Mouse (Mus musculus) spleen, adult 2 months (tissue): ENCODE data around the gene Cacna1e. TPM values are rescaled to one million over a fixed set of nuclear protein-coding genes. Genes with fewer than 3 reads are reported as not detected.

ENCODE experiments used
- DNase-seq, 2 experiments: peaks; one replicate each; pipeline versions ENCODE4 v3.0.0 to v3.0.0-alpha.2; 2012 to 2021; ENCODE audit warnings: low spot score in 2 of 2, low read depth in 1 of 2
- H3K27ac ChIP-seq: fragments of 200-500 bp; 2 replicates; pipeline ENCODE4 v1.5.1; 2012; ENCODE audit warnings: low read length, inconsistent platforms; ENCODE audit not compliant: insufficient read depth
- H3K27me3 ChIP-seq: fragments of 200-500 bp; 2 replicates; pipeline ENCODE4 v1.6.1; 2012; ENCODE audit warnings: mild to moderate bottlenecking, moderate library complexity, low read length, inconsistent platforms; ENCODE audit not compliant: control insufficient read depth, insufficient read depth
- H3K36me3 ChIP-seq: fragments of 200-500 bp; 2 replicates; pipeline ENCODE4 v1.6.1; 2012; ENCODE audit warnings: mild to moderate bottlenecking, low read length, inconsistent platforms; ENCODE audit not compliant: control insufficient read depth, insufficient read depth
- H3K4me1 ChIP-seq: fragments of 200-500 bp; 2 replicates; pipeline ENCODE4 v1.6.1; 2011; ENCODE audit warnings: inconsistent platforms; ENCODE audit not compliant: control insufficient read depth, insufficient read depth, insufficient read length
- H3K4me3 ChIP-seq: fragments of 200-500 bp; 2 replicates; pipeline ENCODE4 v1.5.1; 2011; ENCODE audit warnings: mild to moderate bottlenecking, inconsistent platforms; ENCODE audit not compliant: insufficient read depth, insufficient read length; ENCODE audit errors: extremely low read depth
- CTCF ChIP-seq: fragments of 200-500 bp; IDR thresholded peaks from 2 replicates; pipeline ENCODE4 v1.5.1; 2011; ENCODE audit warnings: mild to moderate bottlenecking, inconsistent platforms; ENCODE audit not compliant: insufficient read depth, insufficient read length, insufficient replicate concordance; ENCODE audit errors: extremely low read depth
- POLR2A ChIP-seq: fragments of 200-500 bp; IDR thresholded peaks from 2 replicates; pipeline ENCODE4 v1.6.1; 2011; ENCODE audit warnings: low read depth, low read length, inconsistent platforms
- WGBS: fragments of 180-500 bp; shearing (Covaris S2); methylation state at CpG from one replicate; pipeline ENCODE4 v1.1.7; 2018; 5-methylcytosine and 5-hydroxymethylcytosine counted together
- polyA plus RNA-seq: library from polyadenylated mRNA; depleted of rRNA; stranded (reverse); fragments of >200 nt; gene quantifications from 2 replicates; pipeline ENCODE4 v1.2.3, GENCODE M21; 2012

The Cacna1e gene
- polyA plus RNA-seq, 1 experiment: 7.0 TPM

DNA sequence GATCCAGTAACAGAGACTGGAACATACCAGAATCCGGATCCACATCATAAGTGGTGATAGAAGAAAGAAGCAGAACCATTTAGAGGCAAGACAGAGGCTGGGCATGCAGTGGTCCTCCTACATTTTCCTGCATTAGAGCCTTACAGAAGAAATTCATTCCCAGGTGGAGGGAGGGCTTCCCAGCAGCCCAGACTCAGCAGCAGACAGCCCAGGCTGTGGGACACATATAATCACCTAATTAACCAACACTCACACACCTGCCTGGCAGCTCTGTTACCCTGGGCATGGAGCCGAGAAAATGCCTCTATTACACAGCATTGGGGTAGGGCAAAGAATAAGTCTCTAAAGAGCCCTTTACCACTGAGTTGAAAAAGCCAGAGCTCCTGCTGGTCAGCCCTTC lies 304.4 kb downstream of the Cacna1e start:
- H3K36me3 ChIP-seq: no peaks in the 10 kb centered on the region
- no peaks in the 10 kb centered on the region for H3K27me3 ChIP-seq
- TF ChIP-seq CTCF (no peak), POLR2A (no peak)
- H3K27ac ChIP-seq: no peak overlapping the region
- no peak overlapping the region for H3K4me3 ChIP-seq
- 76% methylated on average over 2 of the region's 2 CpGs for WGBS
- H3K4me1 ChIP-seq: no peaks in the 10 kb centered on the region
- DNase-seq: no peak

DNA sequence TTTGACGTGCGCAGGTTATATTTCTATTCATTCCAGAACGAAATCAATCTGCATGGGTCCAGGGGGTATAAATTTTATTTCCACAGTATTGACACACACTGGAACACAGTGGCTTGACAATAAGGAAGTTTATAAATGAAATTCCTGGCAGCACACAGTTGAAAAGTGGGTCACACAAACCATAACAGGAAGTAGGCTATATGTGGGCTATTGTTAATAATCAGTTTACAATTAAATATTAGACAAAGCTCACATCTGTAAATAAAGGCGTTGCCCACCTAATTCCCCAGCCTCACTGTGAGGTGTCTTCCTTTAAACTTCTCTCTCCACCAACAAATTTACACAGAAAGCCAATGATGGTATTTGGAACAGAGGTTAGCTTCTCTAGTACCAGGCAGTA lies 305.6 kb downstream of the Cacna1e start:
- H3K27ac ChIP-seq: no peak overlapping the region
- no peak overlapping the region for H3K4me3 ChIP-seq
- WGBS: 84% methylated on average over 4 of the region's 4 CpGs
- DNase-seq: no peak
- TF ChIP-seq POLR2A: no peak
- TF ChIP-seq CTCF: no peak
- no peaks in the 10 kb centered on the region for H3K36me3 ChIP-seq
- no peaks in the 10 kb centered on the region for H3K27me3 ChIP-seq
- H3K4me1 ChIP-seq: no peaks in the 10 kb centered on the region

DNA sequence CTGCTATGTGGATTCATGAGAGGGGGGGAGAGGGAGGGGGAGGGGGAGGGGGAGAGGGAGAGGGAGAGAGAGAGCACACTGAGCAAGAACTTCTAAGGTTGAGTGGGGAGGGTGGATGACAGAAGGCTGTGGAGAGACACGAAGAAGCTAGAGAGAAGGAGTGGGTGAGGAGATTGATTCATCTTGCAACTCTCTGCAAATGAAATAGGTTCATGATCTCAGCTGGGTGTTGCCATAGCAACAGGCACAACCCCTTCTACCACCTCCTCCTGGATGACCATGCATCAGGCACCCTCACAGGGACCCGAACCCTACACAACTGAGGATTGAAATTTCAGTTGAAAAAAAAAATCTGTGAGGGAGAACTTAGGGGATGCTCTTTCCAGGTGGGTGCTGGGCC lies 307.9 kb downstream of the Cacna1e start:
- H3K27me3 ChIP-seq: no peaks in the 10 kb centered on the region
- no peak overlapping the region for H3K27ac ChIP-seq
- no peak overlapping the region for H3K4me3 ChIP-seq
- 69% methylated on average over 2 of the region's 2 CpGs for WGBS
- no peaks in the 10 kb centered on the region for H3K4me1 ChIP-seq
- no peak for DNase-seq
- H3K36me3 ChIP-seq: no peaks in the 10 kb centered on the region
- TF ChIP-seq POLR2A (no peak), CTCF (no peak)

DNA sequence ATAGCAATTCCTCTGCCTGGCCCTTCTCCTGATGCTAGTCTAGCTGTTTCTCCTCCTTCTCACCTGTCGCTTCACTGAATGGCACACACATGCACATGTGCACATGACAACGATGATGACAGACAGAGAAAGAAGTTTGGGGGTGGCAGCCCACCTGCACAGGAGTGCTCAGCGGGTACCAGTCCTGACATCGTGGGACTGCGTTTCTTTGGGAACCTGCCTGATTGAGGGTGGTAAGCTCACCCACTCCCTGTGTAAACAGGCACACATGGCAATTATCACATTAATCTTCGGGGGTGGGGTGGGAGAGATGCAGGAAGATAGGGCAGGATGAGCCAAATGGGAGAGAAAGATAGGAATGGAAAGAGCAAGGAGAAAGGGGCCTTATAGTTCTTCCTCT lies 318.3 kb downstream of the Cacna1e start:
- Histone ChIP-seq H3K36me3 (no peaks in the 10 kb centered on the region), H3K4me3 (no peak overlapping the region), H3K27ac (no peak overlapping the region), H3K4me1 (no peaks in the 10 kb centered on the region), H3K27me3 (no peaks in the 10 kb centered on the region)
- TF ChIP-seq CTCF (no peak), POLR2A (no peak)
- no peak for DNase-seq
- 86% methylated on average over 6 of the region's 6 CpGs for WGBS

DNA sequence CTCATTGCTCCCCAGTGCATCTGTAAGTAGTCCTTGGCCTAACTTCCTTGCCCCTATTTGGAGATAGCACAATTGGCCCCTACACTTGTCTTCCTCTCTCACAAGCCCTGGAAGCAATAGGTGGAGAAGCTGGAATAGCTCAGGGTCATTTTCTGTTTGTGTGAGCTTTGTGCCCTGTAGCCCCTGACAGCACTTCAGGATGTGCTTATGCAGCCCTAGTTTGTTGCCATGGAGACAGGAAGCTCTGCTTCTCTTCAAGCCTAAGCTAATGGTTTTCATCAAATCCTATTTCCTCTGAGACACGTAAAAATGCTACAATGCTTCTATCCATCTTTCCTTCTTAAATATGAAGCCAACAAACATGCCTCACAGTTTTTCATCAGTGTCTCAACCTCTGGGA lies 328.5 kb downstream of the Cacna1e start:
- no peak for DNase-seq
- Histone ChIP-seq H3K27ac (no peak overlapping the region), H3K4me3 (no peak overlapping the region), H3K4me1 (no peaks in the 10 kb centered on the region), H3K27me3 (no peaks in the 10 kb centered on the region), H3K36me3 (no peaks in the 10 kb centered on the region)
- TF ChIP-seq POLR2A (no peak), CTCF (no peak)
- 18% methylated on average over 1 of the region's 1 CpGs for WGBS

DNA sequence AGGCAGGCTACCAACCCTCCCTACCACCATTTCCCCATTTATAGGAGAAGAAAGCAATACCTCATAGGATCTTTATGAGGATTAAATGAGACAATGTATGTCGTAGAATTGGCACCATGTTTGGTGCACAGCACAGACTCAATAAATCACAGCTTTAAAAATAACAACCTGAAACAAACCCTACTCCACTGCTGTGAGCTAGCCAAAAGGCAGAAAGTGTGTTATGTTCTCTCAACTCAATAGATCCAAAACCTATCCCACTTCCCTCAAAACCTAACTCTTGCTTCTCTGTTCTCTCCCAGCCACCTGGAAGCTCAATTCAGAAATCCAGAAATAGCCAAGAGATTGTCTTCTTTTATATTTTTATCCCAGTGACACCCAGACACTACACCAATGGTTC lies 331.2 kb downstream of the Cacna1e start:
- H3K27ac ChIP-seq: no peak overlapping the region
- H3K4me1 ChIP-seq: no peaks in the 10 kb centered on the region
- no peak for DNase-seq
- H3K27me3 ChIP-seq: no peaks in the 10 kb centered on the region
- WGBS: 70% methylated on average over 1 of the region's 1 CpGs
- TF ChIP-seq POLR2A (no peak), CTCF (no peak)
- H3K36me3 ChIP-seq: no peaks in the 10 kb centered on the region
- no peak overlapping the region for H3K4me3 ChIP-seq

DNA sequence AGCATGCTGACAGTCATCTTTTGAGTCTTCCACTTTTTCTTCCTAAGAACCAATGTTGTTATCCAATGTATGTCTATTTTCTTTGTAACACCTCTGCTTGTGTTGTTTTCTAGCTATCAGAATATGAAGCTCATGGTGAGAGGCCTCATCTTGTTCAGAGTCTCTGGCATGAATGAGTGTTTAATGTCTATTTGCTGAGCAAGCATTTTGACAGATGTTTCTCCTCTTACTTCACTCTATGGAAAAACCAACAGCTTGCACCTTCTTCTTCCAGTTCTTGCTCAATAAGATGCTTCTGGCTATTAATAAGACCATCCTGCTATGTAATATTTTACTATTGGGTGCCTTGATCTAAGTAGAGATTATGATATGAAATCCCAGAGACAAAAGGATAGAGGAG lies 346.9 kb downstream of the Cacna1e start:
- no peaks in the 10 kb centered on the region; the same call in 1 of the 2 replicates for H3K4me1 ChIP-seq
- H3K27me3 ChIP-seq: no peaks in the 10 kb centered on the region
- H3K4me3 ChIP-seq: no peak overlapping the region
- no peak for DNase-seq
- TF ChIP-seq POLR2A (no peak), CTCF (no peak)
- no peaks in the 10 kb centered on the region for H3K36me3 ChIP-seq
- H3K27ac ChIP-seq: no peak overlapping the region

DNA sequence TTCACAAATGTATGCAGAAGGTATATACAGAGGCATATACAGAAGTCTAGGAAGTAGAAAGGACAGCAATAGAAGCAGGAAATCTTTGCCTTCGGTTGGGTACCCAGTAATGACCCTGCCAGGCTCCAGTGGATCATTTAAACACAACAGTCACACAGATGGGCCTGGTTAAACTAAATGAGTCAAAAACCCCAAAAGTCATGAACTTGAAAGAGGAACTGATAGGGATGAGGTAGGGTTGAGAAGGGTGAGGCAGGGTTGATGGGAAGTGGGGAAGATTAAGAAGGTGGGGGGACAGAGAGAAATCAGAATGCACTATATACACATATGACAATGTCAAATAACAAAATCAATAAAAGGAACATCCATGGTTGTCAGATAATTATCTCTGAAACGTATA lies 347.5 kb downstream of the Cacna1e start:
- Histone ChIP-seq H3K27me3 (no peaks in the 10 kb centered on the region), H3K4me3 (no peak overlapping the region), H3K4me1 (no peaks in the 10 kb centered on the region; the same call in 1 of the 2 replicates), H3K36me3 (no peaks in the 10 kb centered on the region), H3K27ac (no peak overlapping the region)
- no peak for DNase-seq
- 70% methylated on average over 2 of the region's 2 CpGs for WGBS
- TF ChIP-seq CTCF (no peak), POLR2A (no peak)
